Comparison of ENCODE assay signal across 13 mouse cellular contexts in genomic region chr3:73709871-73710270, GRCm38 (mm10). TPM values are rescaled to one million over a fixed set of nuclear protein-coding genes. Genes with fewer than 3 reads are reported as not detected.
DNase-seq lines count a peak whose midpoint lies in the region; ATAC-seq and TF ChIP-seq lines count a peak whose summit lies in the region.
"Had no signal": no experiment of that assay in that cellular context is flagged by ENCODE, and none has a peak within 500 bp of the region (broad histone marks: within the 10 kb centered on the region; RNA-seq: fewer than 3 reads in every experiment).

No protein-coding gene starts in this region.

- H3K9me3 ChIP-seq in intestine, postnatal 0 days (ENCODE audit: control insufficient read depth), result no peaks in the 10 kb centered on the region
- H3K9me3 ChIP-seq in intestine, embryonic 15.5 days, result no peaks in the 10 kb centered on the region
- H3K9me3 ChIP-seq: heart, embryonic 15.5 days; liver, embryonic 15.5 days; midbrain, embryonic 10.5 days had no signal

- no peak for TF ChIP-seq CTCF in intestine, postnatal 0 days (IDR thresholded peaks at IDR 0.05; ENCODE audit: low read depth)

- H3K27ac ChIP-seq in intestine, postnatal 0 days (ENCODE audit: low read depth, low read length), result no peak overlapping the region
- H3K27ac ChIP-seq in intestine, embryonic 15.5 days, result no peak overlapping the region
- H3K27ac ChIP-seq: heart, embryonic 15.5 days; liver, embryonic 15.5 days; midbrain, embryonic 10.5 days had no signal

- no peak overlapping the region for H3K9ac ChIP-seq in intestine, postnatal 0 days (ENCODE audit: low read depth, low read length)
- H3K9ac ChIP-seq in intestine, embryonic 15.5 days, result no peak overlapping the region
- H3K9ac ChIP-seq: heart, embryonic 15.5 days; liver, embryonic 15.5 days had no signal

- H3K4me3 ChIP-seq in intestine, postnatal 0 days (ENCODE audit: low read depth, low read length), result no peak overlapping the region
- H3K4me3 ChIP-seq in intestine, embryonic 15.5 days (replicated peaks), result no peak overlapping the region
- H3K4me3 ChIP-seq: heart, embryonic 15.5 days; liver, embryonic 15.5 days; midbrain, embryonic 10.5 days had no signal

- H3K4me2 ChIP-seq in intestine, postnatal 0 days (replicated peaks; ENCODE audit: low read depth), result no peak overlapping the region
- H3K4me2 ChIP-seq in intestine, embryonic 15.5 days (replicated peaks), result no peak overlapping the region
- H3K4me2 ChIP-seq: heart, embryonic 15.5 days; liver, embryonic 15.5 days had no signal

- H3K36me3 ChIP-seq in intestine, postnatal 0 days (ENCODE audit: control insufficient read depth, insufficient read depth), result no peaks in the 10 kb centered on the region
- no peaks in the 10 kb centered on the region for H3K36me3 ChIP-seq in intestine, embryonic 15.5 days
- H3K36me3 ChIP-seq: heart, embryonic 15.5 days; liver, embryonic 15.5 days; midbrain, embryonic 10.5 days had no signal

- ATAC-seq in intestine, postnatal 0 days, result 0 out of 2 replicates have a peak, but pooled peaks have one; percentile 57
- no peak for ATAC-seq in intestine, embryonic 15.5 days
- ATAC-seq in megakaryocyte, adult 5-6 weeks (ENCODE audit: poor library complexity, severe bottlenecking), result no peak
- ATAC-seq: inflammation-experienced regulatory T-cells, adult 6 months had no signal

- no peaks in the 10 kb centered on the region for H3K27me3 ChIP-seq in intestine, postnatal 0 days (replicated peaks; ENCODE audit: control insufficient read depth, insufficient read depth, low read length)
- H3K27me3 ChIP-seq in intestine, embryonic 15.5 days (replicated peaks), result no peaks in the 10 kb centered on the region
- H3K27me3 ChIP-seq: heart, embryonic 15.5 days; liver, embryonic 15.5 days had no signal

- H3K4me1 ChIP-seq in intestine, postnatal 0 days (replicated peaks; ENCODE audit: control insufficient read depth, insufficient read depth, low read length), result no peaks in the 10 kb centered on the region
- H3K4me1 ChIP-seq in intestine, embryonic 15.5 days (replicated peaks), result no peaks in the 10 kb centered on the region
- H3K4me1 ChIP-seq: heart, embryonic 15.5 days; liver, embryonic 15.5 days; midbrain, embryonic 10.5 days had no signal

- WGBS in intestine, postnatal 0 days, result 77% methylated on average over 8 of the region's 8 CpGs
- 79% methylated on average over 8 of the region's 8 CpGs for WGBS in intestine, embryonic 15.5 days

- DNase-seq in adrenal gland, adult 2 months, result peak; percentile 34
- no peak for DNase-seq in adrenal gland, adult 18-20 months (ENCODE audit: low spot score in 2 of 2)
- DNase-seq in adrenal gland, postnatal 10 days, result peak; percentile 67
- peak; percentile 5 to 12 for DNase-seq in heart, adult 9 months (ENCODE audit: low spot score in 2 of 2)
- DNase-seq in right cerebral cortex, postnatal 36 days (ENCODE audit: low spot score in 2 of 2), result no peak
- DNase-seq: kidney, postnatal 4 days had no signal

RNA-seq across cellular contexts. Expression of gene Bche, which starts 1.7 kb away (rescaled TPM):
- total RNA-seq in adrenal gland, adult 2 months (2021), result 1 to 10 TPM; 5.9 to 7.0 TPM
- 0.57 and 0.73 TPM in 2 replicates for polyA plus RNA-seq in adrenal gland, adult 2 months (2012; rRNA removed)
- total RNA-seq in adrenal gland, adult 18-20 months (2021), result 10 to 100 TPM in 1 of 2 experiments, 1 to 10 TPM in 1; 4.4 to 14.0 TPM
- 7.0 and 8.7 TPM in 2 replicates for polyA plus RNA-seq in intestine, postnatal 0 days (2015; fragmentation: Nextera tagmentation; extraction: Ambion mirVana)
- polyA plus RNA-seq in intestine, embryonic 15.5 days (2015; fragmentation: Nextera tagmentation; extraction: Ambion mirVana), result 6.1 and 6.7 TPM in 2 replicates
- 10 to 100 TPM; 13.6 to 20.0 TPM for total RNA-seq in adrenal gland, postnatal 10 days (2021)
- total RNA-seq in megakaryocyte, adult 5-6 weeks (2015), result not detected in 2 replicates
- not detected in 2 replicates for total RNA-seq in megakaryocyte, adult 5-6 weeks (2017)
- polyA plus RNA-seq: inflammation-experienced regulatory T-cells, adult 6 months had no signal

Comparison
In these comparisons a context has a peak if more than half of its experiments do, and no peak if none do; other contexts are left out.
1. DNase-seq: peak in adrenal gland, adult 2 months (single experiment), adrenal gland, postnatal 10 days (single experiment) and heart, adult 9 months (2 of 2); none in adrenal gland, adult 18-20 months (0 of 2) and right cerebral cortex, postnatal 36 days (0 of 2).
2. RNA of gene Bche, which starts 1.7 kb away (total RNA-seq): 13.6 to 20.0 TPM in adrenal gland, postnatal 10 days, 4.4 to 14.0 TPM in adrenal gland, adult 18-20 months and 5.9 to 7.0 TPM in adrenal gland, adult 2 months; not detected in megakaryocyte, adult 5-6 weeks; every median in the first group is over 4 times any median in the second.